Mouse (Mus musculus): ENCODE data around the gene Gpsm3. TPM values are rescaled to one million over a fixed set of nuclear protein-coding genes. Genes with fewer than 3 reads are reported as not detected.

Gpsm3 gene
- polyA plus RNA-seq, 1 experiment from 2014 or later, result 7.5 TPM

DNA sequence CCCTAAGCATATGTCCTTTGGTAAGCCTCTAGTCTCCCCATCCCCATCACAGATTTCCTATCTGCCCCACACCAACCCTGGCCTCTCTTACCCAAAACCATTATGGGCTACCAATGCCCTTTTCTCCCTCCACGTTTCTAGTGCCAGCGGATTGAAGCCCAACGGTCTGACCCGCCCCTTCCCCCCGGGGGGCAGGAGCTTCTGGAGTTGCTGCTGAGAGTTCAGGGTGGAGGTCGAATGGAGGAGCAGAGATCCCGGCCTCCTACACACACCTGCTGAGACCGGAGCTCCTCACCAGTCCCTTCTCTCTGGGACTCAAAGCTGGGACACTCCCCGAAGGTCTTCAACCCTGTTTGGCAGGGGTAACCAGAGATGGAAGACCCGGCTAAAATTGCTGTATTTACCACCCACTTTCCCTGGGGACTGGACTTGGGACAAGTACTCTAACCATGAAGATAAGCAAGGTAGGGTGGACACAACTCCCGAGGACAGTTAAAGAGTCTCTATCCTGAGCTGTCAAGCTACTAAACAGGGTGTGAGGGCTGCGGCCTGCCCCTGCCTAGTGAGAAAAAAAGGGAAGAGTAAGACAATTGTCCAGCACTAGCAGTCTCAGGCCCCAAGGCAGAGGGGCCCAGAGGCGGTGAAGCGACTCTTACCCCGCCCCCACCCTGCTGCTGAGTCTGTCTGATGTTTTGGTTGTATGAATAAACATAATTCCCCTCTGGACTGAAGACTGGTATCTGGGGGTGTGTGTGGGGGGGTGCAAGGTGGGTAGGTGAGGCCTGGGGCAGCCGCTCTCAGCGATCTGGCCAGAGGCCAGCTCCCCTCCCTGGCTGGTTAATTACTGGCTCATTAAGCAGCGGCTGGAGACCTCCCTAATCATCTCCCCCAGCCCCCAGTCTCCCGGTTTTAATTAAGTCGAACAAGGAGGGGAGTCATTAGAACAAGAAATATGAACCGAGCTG, 1.7 kb downstream of the Gpsm3 start, which contains the start of gene Pbx2:
TSS of gene Pbx2 (plus strand) at position 238 of the 965 bp plus-strand sequence.
- Histone ChIP-seq H3K27me3 (replicated peaks; ENCODE audit: control insufficient read depth, insufficient read depth, low read length) (no peaks in the 10 kb centered on the region), H3K27ac (replicated peaks; ENCODE audit: low read depth, low read length) (peak within 1 kb of the TSS; percentile 99), H3K9ac (ENCODE audit: low read depth, low read length) (peak within 1 kb of the TSS; percentile 98), H3K4me2 (ENCODE audit: low read depth, low read length) (peak within 1 kb of the TSS; percentile 67), H3K36me3 (ENCODE audit: control insufficient read depth, insufficient read depth, low read length) (peaks cover 24% of the 10 kb centered on the region), H3K4me1 (ENCODE audit: control insufficient read depth, insufficient read depth, low read length) (peaks cover 47% of the 10 kb centered on the region), H3K9me3 (ENCODE audit: control insufficient read depth, low read length) (no peaks in the 10 kb centered on the region), H3K4me3 (ENCODE audit: low read depth, low read length) (peak within 1 kb of the TSS; percentile 88)
- no peak; the same call in 1 of the 2 replicates for ATAC-seq (ENCODE audit: low read depth)
- peak; percentile 64 for DNase-seq (ENCODE audit: low spot score)
- WGBS, result 4% methylated on average over 21 of the region's 21 CpGs

DNA sequence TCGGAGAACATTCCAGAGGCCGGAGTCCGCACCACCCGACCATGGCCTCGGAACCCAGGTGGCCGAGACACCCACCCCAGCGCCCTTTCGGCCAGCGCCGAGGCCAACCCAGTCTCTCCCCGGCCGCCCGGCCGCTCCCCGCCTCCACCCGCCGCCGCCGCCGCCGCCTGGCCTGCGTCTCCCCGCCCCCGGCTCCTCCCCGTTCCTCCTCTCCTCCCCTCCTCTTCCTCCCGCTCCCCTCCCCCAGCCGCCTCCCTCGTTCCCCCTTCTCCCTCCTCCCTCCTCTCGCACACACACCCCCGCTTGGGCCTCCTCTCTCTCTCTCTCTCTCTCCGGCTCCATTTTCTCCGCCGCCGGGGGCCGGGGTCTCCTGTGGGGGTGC, 2.4 kb downstream of the Gpsm3 start:
- H3K9me3 ChIP-seq (ENCODE audit: control insufficient read depth, low read length), result no peaks in the 10 kb centered on the region
- peaks cover 45% of the 10 kb centered on the region for H3K4me1 ChIP-seq (ENCODE audit: control insufficient read depth, insufficient read depth, low read length)
- peaks cover 30% of the 10 kb centered on the region for H3K36me3 ChIP-seq (ENCODE audit: control insufficient read depth, insufficient read depth, low read length)
- no peaks in the 10 kb centered on the region for H3K27me3 ChIP-seq (replicated peaks; ENCODE audit: control insufficient read depth, insufficient read depth, low read length)
- H3K4me3 ChIP-seq (ENCODE audit: low read depth, low read length), result peak overlapping the region; percentile 88
- under 1% methylated on average over 17 of the region's 35 CpGs for WGBS
- peak overlapping the region; percentile 98 for H3K9ac ChIP-seq (ENCODE audit: low read depth, low read length)
- DNase-seq (ENCODE audit: low spot score) (peak; percentile 95), ATAC-seq (ENCODE audit: low read depth) (peak; percentile 30)
- H3K27ac ChIP-seq (replicated peaks; ENCODE audit: low read depth, low read length), result peak overlapping the region; percentile 99
- H3K4me2 ChIP-seq (ENCODE audit: low read depth, low read length), result peak overlapping the region; percentile 67

- peak; percentile 9 for ATAC-seq (ENCODE audit: low read depth)
These were observed 3.3 kb downstream of the Gpsm3 start for GRCm38 (mm10) chr17:34592581-34593549.

DNA sequence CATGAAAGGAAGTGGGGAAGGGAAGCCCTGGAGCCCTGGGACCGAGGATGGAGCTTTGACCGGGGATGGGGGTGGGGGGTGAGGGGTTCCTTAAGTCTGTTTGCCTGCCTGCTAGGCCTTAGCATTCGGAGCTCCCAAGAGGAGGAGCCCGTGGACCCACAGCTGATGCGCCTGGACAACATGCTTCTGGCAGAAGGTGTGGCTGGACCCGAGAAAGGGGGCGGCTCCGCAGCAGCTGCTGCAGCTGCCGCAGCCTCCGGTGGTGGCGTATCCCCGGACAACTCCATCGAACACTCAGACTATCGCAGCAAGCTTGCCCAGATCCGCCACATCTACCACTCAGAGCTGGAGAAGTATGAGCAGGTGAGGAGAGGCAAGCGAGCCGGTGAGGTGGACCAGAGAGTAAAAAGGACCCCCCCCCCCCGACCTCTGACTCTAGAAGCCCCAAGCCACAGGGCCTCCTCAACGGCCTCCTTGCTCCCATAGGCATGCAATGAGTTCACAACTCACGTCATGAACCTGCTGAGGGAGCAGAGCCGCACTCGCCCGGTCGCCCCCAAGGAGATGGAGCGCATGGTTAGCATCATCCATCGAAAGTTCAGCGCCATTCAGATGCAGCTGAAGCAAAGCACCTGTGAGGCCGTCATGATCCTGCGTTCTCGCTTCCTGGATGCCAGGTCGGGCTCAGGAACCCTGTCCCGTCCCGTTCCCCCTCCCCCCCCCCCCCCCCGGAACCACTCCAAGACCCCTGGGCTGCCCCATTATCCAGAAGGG, 4.3 kb downstream of the Gpsm3 start:
- peaks cover 38% of the 10 kb centered on the region for H3K4me1 ChIP-seq (ENCODE audit: control insufficient read depth, insufficient read depth, low read length)
- DNase-seq (ENCODE audit: low spot score) (peak; percentile 70), ATAC-seq (ENCODE audit: low read depth) (no peak)
- H3K9ac ChIP-seq (ENCODE audit: low read depth, low read length), result peak overlapping the region; percentile 98
- 37% methylated on average over 20 of the region's 34 CpGs for WGBS
- no peaks in the 10 kb centered on the region for H3K9me3 ChIP-seq (ENCODE audit: control insufficient read depth, low read length)
- peak overlapping the region; percentile 99 for H3K27ac ChIP-seq (replicated peaks; ENCODE audit: low read depth, low read length)
- H3K4me3 ChIP-seq (ENCODE audit: low read depth, low read length), result peak overlapping the region; percentile 88
- H3K36me3 ChIP-seq (ENCODE audit: control insufficient read depth, insufficient read depth, low read length), result peaks cover 30% of the 10 kb centered on the region
- H3K4me2 ChIP-seq (ENCODE audit: low read depth, low read length), result peak overlapping the region; percentile 67
- no peaks in the 10 kb centered on the region for H3K27me3 ChIP-seq (replicated peaks; ENCODE audit: control insufficient read depth, insufficient read depth, low read length)

More at GRCm38 (mm10) chr17:34592581-34593549, 3.3 kb downstream of the Gpsm3 start:
- Histone ChIP-seq H3K9me3 (ENCODE audit: control insufficient read depth, low read length) (no peaks in the 10 kb centered on the region), H3K27me3 (replicated peaks; ENCODE audit: control insufficient read depth, insufficient read depth, low read length) (no peaks in the 10 kb centered on the region), H3K27ac (replicated peaks; ENCODE audit: low read depth, low read length) (peak overlapping the region; percentile 99), H3K9ac (ENCODE audit: low read depth, low read length) (peak overlapping the region; percentile 98), H3K4me2 (ENCODE audit: low read depth, low read length) (peak overlapping the region; percentile 67), H3K4me3 (ENCODE audit: low read depth, low read length) (peak overlapping the region; percentile 88), H3K4me1 (ENCODE audit: control insufficient read depth, insufficient read depth, low read length) (peaks cover 49% of the 10 kb centered on the region), H3K36me3 (ENCODE audit: control insufficient read depth, insufficient read depth, low read length) (peaks cover 30% of the 10 kb centered on the region)
- peak; percentile 51 for DNase-seq (ENCODE audit: low spot score)
- 1% methylated on average over 22 of the region's 32 CpGs for WGBS

- H3K27ac ChIP-seq (replicated peaks; ENCODE audit: low read depth, low read length), result no peak overlapping the region
- WGBS, result 68% methylated on average over 8 of the region's 8 CpGs
- no peaks in the 10 kb centered on the region for H3K27me3 ChIP-seq (replicated peaks; ENCODE audit: control insufficient read depth, insufficient read depth, low read length)
- DNase-seq (ENCODE audit: low spot score) (no peak), ATAC-seq (ENCODE audit: low read depth) (no peak)
- H3K4me2 ChIP-seq (ENCODE audit: low read depth, low read length), result no peak overlapping the region
- no peaks in the 10 kb centered on the region for H3K9me3 ChIP-seq (ENCODE audit: control insufficient read depth, low read length)
- peaks cover 43% of the 10 kb centered on the region for H3K36me3 ChIP-seq (ENCODE audit: control insufficient read depth, insufficient read depth, low read length)
- no peak overlapping the region for H3K4me3 ChIP-seq (ENCODE audit: low read depth, low read length)
- H3K4me1 ChIP-seq (ENCODE audit: control insufficient read depth, insufficient read depth, low read length), result peaks cover 21% of the 10 kb centered on the region
- no peak overlapping the region; the same call in 1 of the 2 replicates for H3K9ac ChIP-seq (ENCODE audit: low read depth, low read length)
These were observed 6.5 kb downstream of the Gpsm3 start for GRCm38 (mm10) chr17:34596098-34596497.

- no peak for DNase-seq (ENCODE audit: low spot score)
- Histone ChIP-seq H3K4me2 (ENCODE audit: low read depth, low read length) (no peak within 1 kb of the TSS), H3K27me3 (replicated peaks; ENCODE audit: control insufficient read depth, insufficient read depth, low read length) (no peaks in the 10 kb centered on the region), H3K4me3 (ENCODE audit: low read depth, low read length) (no peak within 1 kb of the TSS), H3K36me3 (ENCODE audit: control insufficient read depth, insufficient read depth, low read length) (peaks cover 52% of the 10 kb centered on the region), H3K9ac (ENCODE audit: low read depth, low read length) (peak within 1 kb of the TSS; percentile 27), H3K27ac (replicated peaks; ENCODE audit: low read depth, low read length) (no peak within 1 kb of the TSS; the same call in 1 of the 2 replicates), H3K9me3 (ENCODE audit: control insufficient read depth, low read length) (no peaks in the 10 kb centered on the region), H3K4me1 (ENCODE audit: control insufficient read depth, insufficient read depth, low read length) (peaks cover 21% of the 10 kb centered on the region)
- ATAC-seq (ENCODE audit: low read depth), result no peak
- WGBS, result 22% methylated on average over 5 of the region's 6 CpGs
These were observed 8.0 kb downstream of the Gpsm3 start, which contains the start of gene Ager for GRCm38 (mm10) chr17:34597566-34598095. TSS of gene Ager (plus strand) at chr17:34597862.

DNA sequence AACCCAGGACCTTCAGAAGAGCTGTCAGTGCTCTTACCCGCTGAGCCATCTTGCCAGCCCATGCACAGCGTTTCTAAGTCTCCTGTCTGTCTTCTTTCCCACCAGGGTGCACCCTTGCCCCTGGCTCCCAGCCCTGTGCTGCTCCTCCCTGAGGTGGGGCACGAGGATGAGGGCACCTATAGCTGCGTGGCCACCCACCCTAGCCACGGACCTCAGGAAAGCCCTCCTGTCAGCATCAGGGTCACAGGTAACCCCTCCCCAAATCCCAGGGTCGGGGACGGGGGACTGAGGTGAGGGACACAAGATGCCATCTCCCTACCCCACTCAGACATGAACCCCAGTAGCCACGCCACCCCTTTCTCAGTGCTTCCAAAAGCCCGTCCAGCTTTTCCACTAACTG, 10.3 kb downstream of the Gpsm3 start:
- Histone ChIP-seq H3K36me3 (ENCODE audit: control insufficient read depth, insufficient read depth, low read length) (peaks cover 42% of the 10 kb centered on the region), H3K27ac (replicated peaks; ENCODE audit: low read depth, low read length) (no peak overlapping the region), H3K4me1 (ENCODE audit: control insufficient read depth, insufficient read depth, low read length) (peaks cover 17% of the 10 kb centered on the region), H3K9ac (ENCODE audit: low read depth, low read length) (no peak overlapping the region), H3K9me3 (ENCODE audit: control insufficient read depth, low read length) (no peaks in the 10 kb centered on the region), H3K4me3 (ENCODE audit: low read depth, low read length) (no peak overlapping the region), H3K27me3 (replicated peaks; ENCODE audit: control insufficient read depth, insufficient read depth, low read length) (no peaks in the 10 kb centered on the region), H3K4me2 (ENCODE audit: low read depth, low read length) (no peak overlapping the region)
- ATAC-seq (ENCODE audit: low read depth), result no peak
- DNase-seq (ENCODE audit: low spot score), result no peak
- WGBS, result 73% methylated on average over 9 of the region's 9 CpGs

Measured in embryonic facial prominence, embryonic 14.5 days (tissue).